Mouse (Mus musculus) adrenal gland, adult 2 months (tissue): ENCODE data around the gene Glp2r. TPM values are rescaled to one million over a fixed set of nuclear protein-coding genes. Genes with fewer than 3 reads are reported as not detected.

Experiments used
- DNase-seq: peaks from one replicate; pipeline ENCODE4 v3.0.0; 2021
- polyA plus RNA-seq: library from polyadenylated mRNA; depleted of rRNA; stranded (reverse); fragments of >200 nt; gene quantifications from 2 replicates; pipeline ENCODE4 v1.2.3, GENCODE M21; 2012
- total RNA-seq, 2 experiments: library from RNA; stranded (reverse); gene quantifications; 2 replicates each; pipeline ENCODE4 v1.2.3; 2021

Gene Glp2r
- total and polyA plus RNA-seq, 3 experiments: 0.55 TPM; not detected in 2

DNA sequence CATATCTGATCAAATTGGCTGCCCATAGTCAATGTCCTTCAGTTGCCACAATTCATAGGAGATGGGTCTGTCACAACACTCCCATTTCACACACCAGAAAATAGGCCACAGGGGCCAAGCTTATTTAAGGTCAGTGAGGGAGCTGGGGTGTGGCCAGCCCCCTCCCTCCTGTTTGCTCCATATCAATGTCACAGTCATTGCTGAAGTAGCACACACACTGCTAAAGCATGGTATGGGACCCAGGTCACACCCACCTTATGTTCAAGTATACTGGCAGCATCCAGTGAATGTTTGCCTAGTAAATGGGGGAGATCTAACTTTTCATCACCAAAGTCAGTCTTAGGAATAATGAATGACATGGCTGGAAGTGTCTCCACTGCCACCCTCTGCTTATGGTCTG, 42.2 kb downstream of the Glp2r start:
- DNase-seq: no peak

DNA sequence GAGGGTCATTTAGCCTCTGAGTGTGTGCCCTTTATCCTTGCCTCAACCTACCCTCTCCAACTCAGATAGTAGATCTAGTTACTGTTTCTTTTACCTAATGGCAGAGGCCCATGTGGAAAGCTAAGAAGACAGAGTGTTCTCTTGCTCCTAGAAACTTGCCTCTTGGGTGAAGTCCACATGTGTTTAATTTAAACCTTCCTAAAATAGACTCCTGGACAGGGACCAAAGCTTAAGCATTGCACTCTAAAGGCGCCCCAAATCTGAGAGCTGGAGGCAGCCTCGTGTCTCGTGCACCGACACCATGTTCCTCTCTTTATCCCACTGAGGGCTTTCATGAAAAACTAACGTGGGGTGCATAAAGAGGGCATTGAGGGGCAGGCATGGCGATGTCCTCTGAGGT, 43.9 kb downstream of the Glp2r start:
- DNase-seq: no peak

DNA sequence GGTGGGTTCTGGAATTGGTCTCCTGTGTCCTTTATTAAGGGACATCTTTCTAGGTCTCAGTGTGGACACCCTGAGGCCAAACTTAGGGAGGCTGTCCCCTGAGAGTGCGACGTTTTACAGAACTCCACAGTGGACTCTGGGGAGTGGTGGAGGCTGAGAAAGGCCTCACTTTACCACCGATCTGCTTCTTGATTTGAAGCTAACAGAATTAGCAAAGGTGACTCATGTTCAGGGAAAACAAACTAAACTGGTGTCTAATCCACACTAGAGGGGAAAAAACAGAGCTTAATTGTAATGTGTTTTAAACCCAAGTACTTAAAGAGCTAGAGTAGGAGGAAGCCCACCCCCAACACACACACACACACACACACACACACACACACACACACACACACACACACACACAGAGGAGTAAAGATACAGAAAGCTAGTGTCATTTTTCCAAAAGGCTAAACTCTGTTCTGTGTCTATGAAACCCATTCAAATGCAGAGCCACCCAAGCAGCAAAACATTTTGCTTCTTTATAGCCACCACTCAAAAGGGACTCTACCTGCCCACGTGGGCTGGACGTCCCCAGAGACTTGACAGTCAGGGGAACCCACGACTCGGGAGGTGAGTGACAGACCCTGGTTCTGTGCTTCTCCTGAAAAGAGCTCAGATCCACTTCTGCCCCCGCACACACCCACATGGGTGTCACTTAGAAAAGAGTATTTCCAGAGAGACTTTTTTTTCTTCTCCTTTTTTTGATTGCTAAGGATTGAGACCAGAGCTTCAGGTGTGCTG, 47.5 kb downstream of the Glp2r start:
- DNase-seq: no peak

DNA sequence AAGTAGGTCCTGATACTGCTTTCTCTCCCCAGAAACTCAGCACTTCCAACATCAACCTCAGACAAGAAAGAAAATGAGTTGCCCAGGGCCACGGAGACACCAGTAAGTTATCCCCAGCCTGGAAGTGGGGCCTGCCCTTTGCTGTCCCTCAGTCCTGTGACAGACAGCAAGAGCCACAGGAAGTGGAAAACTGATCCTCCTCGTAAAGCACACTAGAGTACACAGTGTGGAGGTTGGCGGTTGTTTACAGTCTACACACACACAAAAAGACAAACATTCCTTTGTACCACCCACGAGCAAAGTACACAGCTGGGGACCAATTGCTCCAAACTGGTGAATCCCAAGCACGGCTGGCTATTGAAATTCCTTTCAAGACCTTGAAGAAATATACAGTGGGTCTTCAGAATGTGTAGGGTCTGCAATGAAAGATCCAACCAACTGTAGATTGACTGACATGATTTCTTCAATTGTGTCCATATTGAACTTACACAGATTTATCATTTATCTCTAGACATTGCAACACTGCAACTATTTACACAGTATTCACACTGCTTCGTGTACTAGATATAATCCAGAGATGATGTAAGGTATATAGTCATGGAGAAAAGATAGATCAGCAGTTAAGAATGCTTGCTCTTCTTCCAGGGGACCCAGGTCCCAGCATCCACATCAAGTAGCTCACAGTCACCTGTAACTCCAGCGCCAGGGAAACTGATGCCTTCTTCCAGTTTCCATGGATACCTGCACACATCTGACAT, 48.4 kb downstream of the Glp2r start:
- DNase-seq: no peak

DNA sequence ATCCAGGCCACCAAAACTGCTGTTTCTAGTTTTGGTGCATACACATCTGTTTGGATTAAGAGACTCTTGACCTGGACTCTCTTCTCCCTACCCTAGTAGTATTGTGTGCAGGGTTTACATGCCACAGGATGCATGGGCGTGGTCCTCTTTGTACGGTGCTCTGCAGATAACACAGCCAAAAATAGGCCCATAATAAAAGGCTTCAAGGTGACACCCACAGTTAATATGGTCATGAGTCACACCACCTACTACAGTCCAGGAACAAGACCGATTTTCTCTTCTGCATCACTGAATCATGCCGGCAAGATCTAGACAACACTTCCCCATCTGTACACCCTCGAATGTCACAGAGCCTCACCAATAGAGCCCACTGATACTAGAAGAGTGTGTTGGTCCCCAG, 49.5 kb downstream of the Glp2r start:
- peak; percentile 15 for DNase-seq

DNA sequence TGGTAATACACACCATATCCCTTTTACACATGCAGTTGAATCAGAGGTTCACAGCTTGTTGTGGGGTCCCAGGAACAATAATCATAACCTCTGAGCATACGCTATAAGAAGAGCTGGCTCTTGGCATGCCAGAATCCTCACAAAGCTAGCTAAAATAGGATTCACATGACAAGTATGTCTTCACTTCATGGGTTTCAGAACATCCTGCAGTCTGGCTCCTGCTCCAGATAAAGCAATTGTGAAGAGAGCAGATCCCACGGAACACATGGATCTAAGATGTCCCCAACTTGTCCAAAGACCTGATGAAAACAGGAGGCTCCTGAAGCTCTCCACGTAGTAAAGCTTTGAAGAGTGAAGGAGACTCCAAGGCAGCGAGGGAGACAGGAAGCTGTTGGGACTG, 55.6 kb downstream of the Glp2r start:
- no peak for DNase-seq

DNA sequence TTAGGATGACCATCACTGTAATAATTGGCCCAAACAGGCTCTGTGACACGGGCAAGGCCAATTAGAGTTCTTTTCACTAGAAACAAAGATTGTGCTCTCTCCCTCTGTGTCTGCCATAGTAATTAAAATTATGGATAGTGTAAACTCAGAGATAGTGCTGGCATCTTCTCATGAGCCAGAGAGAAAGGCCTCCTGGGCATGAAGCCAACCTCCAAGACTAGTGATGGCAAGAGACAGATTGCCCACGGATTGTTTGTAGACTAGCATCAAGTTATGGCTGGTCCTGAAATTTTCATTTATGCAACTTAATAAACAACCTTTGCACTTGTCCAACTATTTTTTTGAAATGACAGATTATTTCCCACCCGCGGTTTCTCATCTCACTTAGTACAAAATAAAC, 58.0 kb downstream of the Glp2r start:
- DNase-seq: no peak

DNA sequence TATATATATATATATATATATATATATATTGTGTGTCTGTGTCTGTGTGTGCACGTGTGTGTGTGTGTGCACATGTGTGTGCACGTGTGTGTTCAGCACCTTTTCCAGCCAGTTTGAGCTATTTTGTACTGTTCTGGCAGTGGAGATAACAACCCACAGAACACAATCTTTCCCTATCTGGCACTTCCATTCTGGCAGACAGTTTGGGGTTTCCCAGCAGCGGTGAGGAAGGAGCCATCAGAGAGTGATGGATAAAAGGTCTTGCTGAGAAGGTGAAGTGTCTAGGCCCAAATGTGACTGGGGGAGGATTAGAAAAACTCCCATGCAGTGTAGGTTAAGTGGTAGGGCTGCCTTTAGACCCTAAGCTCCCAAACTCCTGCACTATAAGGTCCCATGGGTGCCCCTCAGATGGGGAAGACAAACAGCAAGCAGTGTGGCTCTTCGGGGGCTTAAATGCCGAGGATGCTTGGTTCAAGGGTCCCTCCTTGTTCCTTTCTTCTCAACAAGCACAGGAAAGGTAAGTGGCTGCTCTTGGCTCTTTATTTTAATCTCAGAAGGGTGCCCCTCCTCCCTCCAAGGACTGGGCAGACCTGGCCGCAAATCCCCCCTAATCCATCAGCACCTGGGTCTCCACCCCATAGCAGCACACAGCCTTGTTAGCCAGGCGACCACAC, 76.1 kb downstream of the Glp2r start, which contains the start of gene Rcvrn:
TSS of gene Rcvrn (plus strand) at position 624 of the 674 bp plus-strand sequence.
- no peak for DNase-seq

DNA sequence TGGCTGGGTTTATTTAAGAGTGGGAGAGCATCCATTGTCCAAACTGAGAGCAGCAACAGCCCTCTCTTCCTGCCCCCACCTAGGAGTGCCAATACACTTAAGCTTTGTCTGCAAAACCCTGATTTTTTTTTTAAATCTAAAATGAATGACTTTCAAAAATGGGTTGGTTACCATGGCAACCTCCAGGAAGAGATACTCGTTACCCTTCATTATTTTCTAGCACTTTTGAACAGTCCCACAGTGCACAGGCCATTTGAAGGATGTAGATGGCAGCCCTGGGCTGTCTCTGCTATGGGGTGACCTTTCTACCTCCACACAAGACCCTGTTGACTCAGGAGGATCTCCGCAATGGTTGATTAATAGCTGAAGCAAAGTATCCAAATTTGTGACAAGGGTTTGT, 84.8 kb downstream of the Glp2r start:
- no peak for DNase-seq

DNA sequence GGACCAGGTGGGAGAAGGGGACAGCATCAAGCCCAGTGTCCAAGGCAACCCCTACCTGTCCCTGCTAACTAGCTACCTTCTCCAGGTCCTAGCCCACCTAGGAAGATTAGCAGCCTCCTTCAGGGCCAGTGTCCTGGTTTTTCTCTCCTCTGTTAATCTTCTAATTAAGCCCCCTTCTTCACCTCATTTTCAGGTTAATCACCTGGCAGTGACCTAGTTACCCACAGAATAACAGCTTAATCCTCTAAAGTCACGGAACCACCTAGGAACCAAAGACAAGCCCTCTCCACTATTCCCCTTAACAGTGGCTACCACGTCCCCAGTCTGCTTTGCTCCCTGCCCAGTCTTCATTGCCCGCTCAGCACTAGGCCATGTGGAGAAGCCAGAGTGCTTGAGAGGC, 89.1 kb downstream of the Glp2r start:
- no peak for DNase-seq

DNA sequence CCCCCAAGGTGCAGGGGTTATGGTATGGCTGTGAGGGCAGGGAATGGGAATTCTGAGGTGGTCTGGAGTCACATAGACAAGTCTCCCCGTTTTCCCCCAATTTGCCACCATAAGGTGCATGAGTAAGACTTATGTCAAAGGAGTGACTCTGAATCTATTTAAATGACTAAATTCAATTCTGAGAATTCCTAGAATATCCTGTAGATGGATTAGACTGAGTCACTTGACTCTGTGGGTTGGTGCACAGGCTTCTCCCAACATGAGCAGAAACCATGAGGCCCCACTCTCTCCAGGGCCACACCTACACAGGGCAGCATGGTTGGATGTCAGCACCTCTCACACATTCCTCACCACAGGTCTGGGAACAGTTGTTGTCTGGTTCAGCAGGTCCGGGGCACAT, 91.0 kb downstream of the Glp2r start:
- DNase-seq: no peak

DNA sequence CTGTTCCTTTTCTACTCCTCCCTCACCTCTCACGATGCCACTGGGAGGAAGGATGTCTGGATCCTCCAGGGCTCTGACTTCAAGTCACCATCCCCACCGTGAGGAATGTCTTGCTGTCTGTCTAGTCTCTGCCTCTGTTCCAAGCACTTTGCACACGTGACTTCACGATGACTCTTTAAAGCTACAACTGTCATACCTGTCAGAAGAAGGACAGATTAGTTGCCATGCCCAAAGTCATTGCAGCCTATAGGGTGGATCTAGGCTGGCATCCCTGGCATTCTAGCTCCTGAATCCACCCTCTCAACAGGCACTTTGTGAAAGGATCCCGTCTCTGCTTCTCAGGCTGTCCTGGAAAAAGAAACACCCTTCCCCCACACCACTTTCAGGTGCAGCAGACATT, 91.7 kb downstream of the Glp2r start:
- DNase-seq: no peak

DNA sequence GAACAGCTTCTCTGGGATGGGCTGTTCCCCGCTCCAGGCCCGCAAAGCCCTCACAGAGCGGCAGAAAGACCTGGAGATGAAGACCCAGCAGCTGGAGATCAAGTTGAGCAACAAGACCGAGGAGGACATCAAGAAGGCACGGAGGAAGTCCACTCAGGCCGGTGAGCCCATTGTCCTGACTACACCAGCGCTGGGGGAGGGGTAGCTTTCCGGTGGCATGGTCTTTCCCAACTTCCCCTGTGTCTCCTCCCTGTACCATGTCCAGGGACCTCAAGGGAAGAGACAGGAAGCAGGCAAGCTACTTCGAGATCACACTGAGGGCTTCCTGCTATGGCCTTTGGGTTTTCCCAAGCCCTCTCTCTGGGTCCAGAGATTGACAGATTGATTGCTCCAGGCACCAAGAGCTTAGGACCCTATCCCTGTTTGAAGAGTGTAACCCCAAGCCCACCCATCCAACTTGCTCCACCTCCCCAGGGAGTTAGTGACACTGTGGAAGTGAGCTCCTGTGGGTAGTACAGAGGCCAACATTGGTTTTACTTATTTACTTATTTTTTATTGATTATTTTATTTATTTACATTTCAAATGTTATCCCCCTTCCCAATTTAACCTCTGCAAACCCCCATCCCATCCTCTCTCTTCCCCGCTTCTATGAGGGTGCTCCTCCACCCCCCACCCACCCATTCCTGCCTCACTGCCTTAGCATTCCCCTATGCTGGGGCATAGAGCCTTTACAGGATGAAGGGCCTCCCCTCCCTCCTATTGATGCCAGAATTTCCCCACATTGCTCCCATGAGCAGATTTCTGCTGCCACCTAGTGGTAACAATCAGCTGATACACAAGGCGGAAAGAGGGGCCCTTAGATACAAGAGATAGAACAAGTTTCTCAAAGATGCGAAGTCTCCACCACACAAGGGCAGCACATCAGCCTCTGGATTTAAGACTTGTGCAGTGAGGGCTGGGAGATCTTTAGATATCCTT, 95.1 kb downstream of the Glp2r start:
- peak; percentile 50 for DNase-seq

DNA sequence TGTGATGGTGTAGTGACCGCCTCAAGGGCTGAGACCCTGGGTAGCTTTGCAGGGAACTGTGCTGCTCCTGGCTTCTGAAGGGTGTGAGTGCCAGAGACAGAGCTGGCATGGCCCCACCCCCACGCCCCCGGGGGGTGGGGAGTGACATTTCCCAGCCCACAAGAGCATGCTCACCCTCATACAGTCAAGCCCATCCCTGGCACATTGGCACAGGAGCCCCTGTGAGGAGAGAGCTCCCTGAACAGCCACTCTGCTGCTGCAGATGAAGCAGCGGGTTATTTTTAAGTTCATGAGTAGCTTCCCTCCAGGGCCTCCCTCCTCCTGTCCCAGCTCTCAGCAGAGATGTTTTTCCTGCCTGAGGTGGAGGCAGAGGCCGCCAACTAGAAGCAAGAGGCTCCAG, 98.8 kb downstream of the Glp2r start:
- DNase-seq: no peak

DNA sequence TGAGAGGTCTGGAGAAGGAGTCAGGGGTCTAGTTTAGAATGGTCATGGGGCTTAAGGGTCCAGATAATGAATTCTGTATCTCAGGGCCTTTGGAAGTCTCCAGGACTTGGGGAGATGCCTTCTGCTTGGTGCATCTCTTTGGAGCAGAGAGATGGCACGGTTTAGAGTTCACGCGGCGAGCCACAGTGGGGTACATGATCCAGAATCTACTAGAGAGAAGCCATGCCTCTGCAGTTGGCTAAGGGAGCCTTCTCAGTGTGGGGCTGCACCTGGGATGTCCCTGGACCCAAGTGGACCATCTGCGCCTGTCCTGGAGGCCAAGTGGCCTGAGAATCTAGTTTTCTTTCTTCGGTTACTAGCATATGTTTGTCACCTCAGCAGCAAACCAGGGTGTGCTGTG, 100.9 kb downstream of the Glp2r start:
- DNase-seq: no peak

DNA sequence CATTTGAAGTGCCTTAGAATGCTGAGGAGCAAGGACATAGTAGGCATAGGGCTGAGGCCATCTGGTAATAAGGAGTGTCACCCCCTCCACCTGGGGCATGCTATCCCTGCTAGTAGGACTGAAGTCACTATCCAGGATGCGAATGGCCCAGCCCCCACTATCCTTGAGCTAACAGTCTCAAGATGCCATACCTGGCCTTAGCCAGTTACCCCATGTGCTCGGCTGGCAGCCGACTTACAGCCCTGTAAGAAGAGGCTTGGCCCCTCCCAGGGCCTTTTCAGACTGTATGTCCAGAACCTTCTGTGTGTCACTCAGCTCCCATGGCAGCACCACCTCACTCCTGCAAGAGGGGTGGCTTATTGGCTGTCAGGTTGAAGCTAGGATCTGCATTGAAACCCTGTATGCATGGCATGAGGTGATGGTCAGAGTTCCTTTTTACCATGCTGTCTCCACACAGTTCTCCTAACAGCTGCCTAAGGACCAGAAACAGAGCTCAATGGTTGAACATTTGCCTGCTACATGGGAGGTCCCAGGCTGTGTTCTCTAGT, 102.4 kb downstream of the Glp2r start:
- no peak for DNase-seq

DNA sequence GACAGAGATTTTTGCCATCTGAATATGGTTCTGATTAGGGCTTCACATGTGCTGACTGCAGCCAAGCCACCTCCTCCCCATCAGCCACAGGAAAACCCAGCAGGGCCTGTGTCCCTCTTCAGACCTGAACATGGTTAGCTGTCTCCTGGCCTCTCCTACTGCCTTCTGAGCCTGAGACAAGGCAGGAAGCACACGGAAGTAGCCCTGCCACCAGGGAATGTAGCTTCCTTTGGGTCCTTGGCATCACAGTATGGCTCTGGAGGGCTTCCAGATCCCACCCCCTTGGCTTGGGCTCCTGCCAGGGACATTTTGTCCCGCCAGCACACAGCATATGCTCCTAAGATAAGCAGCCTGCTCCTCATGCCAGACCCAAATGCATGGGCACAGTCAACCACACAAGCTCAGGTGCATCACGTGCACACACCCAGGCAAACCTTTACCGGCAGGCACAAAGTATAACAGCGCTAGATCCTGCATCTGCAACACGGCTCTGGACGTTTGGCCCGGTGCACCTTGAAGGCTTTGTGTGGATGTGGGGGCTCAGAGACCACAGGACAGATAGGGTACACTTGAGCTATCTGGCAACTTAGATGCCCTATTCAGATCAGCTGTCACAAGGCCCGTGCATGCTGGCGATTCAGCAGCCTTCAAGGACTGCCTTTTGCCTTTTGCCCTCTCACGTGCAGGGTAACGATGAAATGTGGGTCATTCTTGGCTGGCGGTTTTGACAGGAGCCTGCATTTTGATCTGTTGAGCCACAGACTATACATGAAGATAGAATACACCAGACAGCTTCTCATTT, 103.2 kb downstream of the Glp2r start:
- DNase-seq: peak; percentile 77

DNA sequence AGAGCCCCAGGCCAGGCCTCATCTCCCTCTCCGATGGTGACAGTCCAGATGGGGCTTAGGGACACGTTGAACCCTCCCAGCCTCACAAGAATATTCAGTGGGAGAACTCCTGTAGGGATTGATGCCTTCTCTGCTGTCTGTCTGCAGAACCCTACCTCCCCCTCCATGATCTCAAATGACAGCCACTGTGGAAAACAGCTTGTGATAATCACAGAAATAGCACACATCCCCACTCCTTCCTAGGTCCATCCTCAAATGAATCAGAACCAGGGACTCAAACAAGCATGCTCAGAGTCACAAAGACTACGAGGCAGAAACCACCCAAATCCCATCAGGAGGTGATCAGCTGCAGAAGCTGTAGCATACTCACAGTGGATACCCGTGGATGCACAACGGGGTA, 104.8 kb downstream of the Glp2r start:
- no peak for DNase-seq

DNA sequence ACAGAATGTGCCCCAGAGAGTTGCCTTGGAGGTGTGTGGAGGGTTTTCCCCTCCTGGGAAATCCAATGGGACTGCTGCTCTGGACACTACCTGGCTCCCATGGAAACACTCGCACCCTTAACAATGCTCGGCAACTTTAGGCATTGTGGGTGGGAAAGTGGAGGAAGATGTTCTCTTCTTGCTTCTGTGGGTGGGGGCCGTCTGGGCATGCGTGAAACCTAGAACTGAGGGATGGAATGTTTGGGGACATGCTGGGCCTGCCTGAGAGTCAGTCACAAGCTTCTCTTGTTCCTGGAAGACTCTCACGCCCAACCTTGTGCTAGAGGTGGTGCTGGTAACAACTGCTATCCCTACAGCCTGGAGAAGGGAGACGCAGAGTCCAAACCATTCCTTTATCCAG, 106.0 kb downstream of the Glp2r start:
- no peak for DNase-seq

DNA sequence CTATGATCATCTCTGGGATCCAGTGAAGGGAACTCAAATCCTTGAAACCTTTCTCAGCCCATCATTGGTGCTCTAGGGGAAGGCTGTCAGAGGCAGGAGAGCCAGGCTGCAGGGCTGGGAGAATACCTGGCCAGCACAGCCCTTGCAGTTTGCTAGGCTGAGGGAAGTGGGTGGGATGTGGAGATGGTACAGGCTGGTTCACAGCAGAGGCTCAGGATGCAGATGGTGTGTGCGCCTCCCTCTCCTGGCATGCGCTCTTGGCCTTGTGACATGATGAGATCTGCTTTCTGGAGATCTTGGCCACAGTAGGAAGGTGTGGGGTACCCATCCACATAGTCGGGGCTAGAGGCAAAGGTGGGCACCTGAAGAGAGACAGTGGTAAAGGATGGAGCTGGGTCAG, 106.7 kb downstream of the Glp2r start:
- DNase-seq: no peak

DNA sequence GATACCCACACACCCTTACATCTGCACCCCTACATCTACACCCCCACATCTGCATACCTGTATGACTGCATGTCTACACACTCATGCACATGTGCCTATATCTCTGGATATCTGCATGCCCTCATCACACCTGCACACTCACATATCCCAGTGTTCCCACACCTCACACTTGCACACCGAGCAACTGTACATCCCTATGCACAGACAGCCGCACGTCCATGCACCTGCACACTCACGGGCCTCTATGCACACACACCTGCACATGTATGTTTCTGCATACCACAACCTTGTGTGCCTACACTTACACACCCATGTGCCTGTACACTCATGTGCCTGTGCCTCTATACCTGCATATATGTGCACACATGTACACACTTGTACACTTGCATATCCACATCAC, 107.5 kb downstream of the Glp2r start:
- no peak for DNase-seq
